Mouse (Mus musculus): ENCODE data around the gene Atxn1.

Atxn1 gene

DNA sequence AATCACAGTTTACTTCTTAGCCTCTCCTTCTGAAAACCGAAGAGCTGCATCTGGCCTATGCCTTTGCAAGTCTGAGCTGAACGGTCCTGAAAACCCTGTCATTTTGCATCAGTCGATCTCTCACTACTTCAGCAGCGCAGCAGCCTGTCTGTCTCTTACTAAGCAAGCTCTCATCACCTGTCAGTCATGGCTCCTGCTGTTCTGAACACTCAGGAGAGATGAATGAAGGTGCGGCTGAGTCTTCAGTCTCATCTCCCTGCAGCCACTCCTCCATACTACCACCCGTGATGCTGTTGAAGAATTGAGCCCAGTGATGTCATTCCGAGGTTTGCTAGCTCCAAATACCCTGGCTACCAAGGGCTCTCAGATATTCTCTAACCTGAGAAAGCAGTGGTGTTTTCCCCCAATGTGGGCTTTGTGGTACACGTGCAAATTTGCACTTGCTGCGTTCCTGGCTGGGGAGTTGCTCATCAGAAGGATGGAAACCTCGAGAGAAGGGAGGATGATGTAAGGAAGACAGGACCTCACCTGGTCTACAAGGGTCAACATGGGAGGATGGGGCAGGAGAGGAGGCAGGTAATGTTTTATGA is 313.1 kb downstream of the Atxn1 start:
- DNase-seq = no peak

DNA sequence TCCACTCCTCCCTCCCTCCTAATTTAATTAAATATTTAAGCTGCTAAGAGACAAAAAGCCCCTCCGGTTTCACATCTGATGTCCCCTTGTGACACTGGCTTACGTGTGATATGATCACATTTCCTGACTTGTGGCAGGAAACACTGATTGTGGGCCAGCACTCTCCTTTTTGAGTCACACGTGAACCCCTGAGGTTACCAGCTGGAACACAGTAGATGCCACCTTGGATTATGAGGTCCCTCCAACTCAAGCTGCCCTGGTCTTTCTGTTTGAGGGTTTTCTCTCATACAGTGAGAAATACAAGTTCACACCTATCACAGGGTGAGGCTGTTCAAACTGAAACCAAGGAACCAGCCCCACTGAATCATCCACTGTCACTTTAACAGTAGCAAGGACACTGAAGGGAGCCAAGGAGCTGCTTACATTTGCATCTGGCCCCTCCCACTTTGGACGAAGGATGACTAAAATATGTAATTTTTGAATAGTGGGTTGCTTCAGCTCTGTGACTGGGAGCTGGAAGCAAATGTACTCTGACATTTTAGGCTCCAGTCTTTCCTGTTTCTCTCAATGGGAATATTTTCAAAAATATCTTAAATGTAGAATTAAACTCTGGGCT is 315.5 kb downstream of the Atxn1 start:
- no peak for DNase-seq

DNA sequence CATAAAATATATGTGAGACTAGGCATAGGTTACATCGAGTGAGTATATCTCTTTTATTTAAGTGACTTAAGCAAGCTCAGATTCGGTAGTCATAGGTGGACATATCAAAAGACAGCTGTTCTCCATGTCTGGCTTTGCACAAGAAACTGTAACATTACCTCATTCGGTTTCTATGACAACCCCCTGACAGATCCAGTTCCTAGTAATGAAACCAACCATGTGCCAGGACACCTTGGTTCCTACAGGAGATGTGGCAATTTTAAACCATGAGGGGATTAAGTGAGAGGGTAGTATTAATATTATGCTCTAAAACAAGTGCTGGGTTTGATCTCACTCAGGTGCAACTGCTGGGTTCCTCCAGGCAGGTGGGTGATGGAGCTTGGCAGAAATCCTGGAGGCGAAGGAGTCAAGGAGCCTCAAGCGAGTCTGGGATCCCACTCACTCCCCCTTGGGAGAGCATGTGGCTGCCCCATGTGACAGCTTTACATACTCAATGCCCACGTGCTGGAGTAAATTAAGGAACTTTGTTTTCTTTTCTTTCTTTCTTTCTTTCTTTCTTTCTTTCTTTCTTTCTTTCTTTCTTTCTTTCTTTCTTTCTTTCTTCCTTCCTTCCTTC is 320.9 kb downstream of the Atxn1 start:
- no peak for DNase-seq

DNA sequence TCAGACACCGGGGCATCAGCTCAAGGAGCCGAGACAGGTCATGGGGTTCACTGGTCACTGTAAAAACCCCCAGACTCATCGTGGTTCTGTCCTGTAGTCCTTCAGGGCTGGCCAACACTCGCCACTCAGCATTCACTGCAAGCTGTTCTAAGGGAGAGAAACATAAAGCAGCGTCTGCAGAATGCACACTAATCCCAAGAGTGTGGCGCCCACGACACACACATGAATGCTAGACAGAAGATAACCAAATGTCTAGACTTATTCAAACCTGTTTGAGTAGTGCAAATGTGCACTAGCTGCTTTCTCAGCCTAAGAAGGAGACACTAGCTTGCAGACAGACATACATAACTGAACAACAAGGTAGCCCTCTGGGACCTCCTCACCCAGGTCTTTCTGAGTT is 321.9 kb downstream of the Atxn1 start:
- DNase-seq = no peak

DNA sequence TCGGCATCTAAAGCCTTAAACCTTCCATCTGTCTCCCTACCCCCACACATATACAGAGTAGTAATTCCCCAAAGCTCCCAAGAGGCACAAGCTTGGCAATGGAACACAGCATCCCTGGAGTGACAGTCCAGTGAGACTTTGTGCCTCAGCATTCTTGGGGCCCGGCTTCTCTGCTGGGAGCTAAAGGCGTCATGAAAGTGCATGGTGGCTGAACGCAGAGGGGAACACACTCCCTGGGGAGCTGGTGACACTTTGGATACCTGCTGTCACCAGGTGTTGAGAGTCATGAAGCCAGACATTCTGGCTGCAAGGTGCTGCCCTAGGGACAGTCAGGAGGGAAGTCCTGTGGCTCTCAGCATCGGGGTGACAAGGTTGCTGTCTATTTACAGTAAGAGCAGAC is 324.4 kb downstream of the Atxn1 start:
- DNase-seq = no peak

DNA sequence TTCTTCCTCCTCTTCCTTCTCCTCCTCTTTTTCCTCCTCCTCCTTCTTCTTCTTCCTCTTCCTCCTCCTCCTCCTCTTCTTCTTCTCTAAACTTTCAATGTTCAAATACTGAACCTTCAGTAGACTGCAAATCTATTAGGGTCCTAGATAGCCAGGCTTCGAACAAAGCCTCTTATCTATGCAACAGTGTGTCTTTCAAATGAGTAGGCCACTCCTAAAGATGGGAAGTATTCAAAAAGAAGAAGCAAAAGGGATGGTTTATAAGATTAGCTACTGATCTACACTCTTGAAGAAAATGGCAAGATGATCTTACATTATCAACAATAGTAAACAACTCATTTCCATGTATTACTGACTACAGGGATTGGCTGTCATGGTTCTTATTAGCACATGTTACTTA is 326.5 kb downstream of the Atxn1 start:
- DNase-seq = no peak

DNA sequence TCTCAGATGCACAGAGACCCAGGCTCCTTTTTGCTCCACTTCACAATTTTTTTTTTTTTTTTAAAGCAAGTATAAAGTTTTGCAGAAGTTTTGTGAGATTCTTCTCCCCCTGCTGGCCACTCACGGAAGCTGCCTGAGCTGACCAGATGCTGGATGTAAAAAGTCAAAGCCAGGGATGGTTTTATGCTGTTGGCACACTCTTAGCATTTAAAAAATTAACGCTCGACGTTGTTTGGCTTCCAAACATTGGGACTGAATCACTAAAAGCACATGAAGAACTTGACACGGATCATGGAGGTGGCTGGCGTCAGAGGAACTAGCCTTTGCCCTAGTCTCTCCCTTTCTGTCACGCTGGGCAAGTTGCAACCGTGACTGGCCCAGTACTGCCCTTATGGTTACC is 327.5 kb downstream of the Atxn1 start:
- DNase-seq = peak; percentile 9

DNA sequence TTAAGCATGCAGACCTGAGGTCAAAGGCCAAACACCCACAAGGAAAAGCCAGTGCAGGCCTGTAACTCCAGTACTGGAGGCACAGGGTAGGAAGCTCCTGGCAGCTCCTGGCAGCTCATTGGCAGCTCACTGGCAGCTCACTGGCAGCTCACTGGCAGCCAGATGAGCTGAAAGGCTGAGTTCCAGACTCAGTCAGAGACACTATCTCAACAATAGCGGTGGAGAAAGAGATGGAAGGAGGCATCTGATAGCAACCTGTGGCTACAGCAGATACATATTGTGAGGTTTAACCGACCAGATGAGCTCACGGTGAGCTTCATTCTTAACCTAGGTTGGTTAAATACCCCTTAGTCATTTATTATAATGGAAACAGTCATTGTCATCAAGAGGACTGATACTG is 328.4 kb downstream of the Atxn1 start:
- DNase-seq = no peak

DNA sequence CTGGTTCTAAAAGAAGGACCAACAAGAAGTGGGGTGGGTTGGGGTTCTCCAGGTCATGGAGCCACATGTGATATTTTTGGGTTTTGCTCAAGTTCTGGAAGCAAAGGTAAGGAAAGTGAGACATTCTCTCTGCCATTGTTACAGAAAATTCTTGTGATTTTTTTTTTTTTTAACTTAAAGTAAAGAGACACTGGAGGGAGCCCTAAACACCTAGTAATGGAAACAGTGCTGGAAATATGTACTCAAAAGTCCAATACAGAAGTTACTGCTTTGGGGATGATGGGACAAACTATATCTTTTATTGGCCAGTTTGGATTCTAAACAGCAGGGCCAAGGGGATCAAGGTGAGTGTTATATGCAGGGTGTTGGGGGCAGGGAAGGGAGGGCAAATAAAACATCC is 330.9 kb downstream of the Atxn1 start:
- DNase-seq = no peak

DNA sequence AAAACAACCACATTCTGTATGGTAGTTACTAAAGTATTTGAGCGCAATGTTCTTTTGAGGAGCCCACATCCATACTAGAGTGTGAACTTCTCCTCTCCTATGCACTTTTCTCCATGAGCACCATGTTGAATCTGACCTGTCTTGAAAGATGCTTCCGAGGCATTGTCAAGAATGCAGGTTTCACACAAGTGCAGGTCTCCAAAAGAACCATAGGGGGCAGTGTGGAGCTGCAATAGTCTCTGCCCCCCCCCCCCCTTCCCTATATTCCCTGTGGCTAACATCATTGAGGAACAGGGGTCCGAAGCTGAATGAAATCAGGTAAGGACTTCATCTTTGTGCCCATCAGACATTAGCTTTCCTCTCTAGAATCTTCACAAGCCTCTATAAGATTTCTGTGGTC is 332.7 kb downstream of the Atxn1 start:
- no peak for DNase-seq

DNA sequence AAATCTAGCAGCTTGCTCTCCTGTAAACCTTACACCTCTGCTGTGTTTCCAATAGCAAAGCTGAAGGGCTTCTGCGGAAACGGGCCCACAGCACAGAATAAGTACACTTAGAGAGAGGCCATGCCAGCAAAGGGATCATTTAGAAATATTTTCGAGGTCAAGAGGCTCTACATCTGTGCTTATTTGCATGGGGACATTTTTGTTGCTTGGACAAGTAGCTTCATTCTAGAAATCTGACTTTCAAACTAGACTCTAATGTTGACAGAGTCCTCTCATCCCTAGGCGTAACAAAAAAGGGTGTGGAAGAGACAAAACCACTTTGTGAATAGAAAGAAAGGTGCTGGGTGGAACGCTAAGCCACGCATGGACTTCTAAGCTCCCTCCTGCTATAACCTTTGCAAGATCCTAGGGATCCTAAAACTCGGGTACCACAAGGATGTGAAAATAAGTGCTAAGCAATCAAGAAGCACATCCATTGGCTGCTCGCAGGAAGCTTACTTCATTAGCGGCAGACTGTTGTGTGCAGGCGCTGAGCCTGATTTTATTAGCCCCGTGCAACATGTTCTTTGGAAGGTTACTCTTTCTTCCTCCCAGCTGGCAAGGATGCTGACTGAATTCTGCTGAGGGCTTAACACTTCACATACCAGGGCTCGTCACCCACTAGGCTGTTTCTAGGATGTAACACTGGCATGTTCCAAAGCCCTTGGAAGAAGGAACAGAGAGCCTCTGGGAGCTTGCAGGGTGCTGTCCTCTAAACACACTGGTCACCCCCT is 334.1 kb downstream of the Atxn1 start:
- DNase-seq = no peak

DNA sequence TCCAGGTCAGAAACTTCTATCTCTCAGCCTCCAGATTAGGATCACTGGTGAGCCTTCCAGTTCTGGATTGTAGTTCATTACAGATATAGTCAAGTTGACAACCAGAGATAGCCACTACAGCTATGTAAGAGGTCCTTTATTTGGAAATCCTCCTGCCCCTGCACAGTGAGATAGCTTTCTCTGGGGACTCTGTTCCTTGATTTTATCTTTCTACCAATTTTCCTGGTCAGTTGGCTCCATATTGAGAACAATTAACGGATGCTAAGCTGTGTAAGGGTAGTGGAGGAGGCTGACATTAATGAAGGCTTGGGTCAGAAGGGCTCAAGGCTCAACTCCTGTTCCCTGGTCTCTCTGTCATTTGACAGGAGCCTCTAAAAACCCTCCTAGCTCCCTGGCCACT is 335.1 kb downstream of the Atxn1 start:
- no peak for DNase-seq

DNA sequence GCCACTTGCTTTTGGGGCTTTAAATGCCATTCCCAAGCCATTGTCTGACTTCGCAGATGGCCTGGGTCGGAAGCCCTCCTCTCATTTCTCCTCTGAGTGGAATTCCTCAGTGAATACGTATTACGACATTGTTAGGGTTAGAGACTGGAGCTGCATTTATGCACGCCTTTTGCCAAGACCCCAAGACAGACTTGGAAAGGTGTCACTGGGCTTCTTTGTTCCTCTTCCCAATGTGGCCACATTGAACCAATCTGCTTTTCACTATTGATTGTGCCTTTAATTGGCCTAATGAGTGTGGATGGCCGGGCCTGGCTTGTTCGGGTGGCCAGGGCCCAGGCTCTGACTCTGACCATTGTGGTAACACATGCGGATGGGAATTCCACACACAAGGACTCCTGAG is 336.5 kb downstream of the Atxn1 start:
- DNase-seq = no peak

DNA sequence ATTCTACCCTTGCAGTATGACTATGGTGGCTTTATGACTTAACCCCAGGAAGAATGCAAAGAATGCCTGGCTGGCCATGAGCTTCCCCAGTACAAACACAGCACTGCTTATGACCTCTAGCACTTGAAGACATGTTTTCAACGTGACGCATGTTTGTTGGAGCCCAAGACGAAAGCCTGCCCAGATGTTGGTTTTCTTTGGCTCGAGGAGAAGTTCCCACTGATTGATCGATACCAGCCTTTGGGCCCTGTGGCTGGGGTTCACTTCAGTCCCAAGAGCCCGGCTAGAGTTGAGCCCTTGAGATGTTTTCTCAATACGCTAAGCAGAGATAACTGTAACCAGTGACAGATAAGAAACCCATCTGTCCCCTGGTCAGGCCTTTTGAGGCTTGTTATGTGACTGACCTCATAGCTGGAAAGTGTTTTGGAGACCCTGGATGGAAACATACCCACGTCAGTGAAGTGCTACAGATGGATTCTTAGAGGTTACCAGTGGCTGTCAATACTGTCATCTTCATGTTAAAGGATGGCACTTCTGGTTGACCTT is 337.5 kb downstream of the Atxn1 start:
- DNase-seq = no peak

DNA sequence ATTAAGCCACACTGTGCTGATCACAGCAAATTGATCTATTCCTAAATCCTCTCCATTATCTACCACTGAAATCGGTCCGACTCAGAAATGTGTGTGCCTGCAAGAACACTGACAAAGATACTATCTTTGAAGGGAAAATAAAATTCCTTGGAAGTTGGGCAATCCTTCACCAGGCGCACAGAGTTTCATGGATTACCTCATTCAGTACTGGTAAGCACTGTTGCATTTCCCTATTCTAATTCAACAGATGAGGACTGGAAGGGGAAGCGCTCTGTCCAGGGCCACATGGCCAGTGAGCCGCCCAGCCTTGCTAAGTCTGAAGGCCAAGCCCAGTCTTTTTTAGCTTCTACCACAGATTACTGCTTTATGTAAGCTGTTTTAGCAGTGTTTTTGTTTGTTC is 339.1 kb downstream of the Atxn1 start:
- no peak for DNase-seq

DNA sequence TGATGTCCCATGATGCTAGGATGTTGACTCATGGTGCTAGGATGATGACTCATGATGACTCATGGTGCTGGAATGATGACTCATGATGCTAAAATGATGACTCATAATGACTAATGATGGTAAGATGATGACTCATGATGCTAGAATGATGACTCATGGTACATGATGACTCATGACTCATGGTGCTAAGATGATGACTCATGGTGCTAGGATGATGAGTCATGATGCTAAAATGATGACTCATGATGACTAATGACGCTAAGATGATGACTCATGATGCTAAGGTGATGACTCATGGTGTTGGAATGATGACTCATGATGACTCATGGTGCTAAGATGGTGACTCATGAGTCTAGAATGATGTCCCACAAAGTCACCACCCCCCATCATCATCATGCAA is 341.0 kb downstream of the Atxn1 start:
- no peak for DNase-seq

DNA sequence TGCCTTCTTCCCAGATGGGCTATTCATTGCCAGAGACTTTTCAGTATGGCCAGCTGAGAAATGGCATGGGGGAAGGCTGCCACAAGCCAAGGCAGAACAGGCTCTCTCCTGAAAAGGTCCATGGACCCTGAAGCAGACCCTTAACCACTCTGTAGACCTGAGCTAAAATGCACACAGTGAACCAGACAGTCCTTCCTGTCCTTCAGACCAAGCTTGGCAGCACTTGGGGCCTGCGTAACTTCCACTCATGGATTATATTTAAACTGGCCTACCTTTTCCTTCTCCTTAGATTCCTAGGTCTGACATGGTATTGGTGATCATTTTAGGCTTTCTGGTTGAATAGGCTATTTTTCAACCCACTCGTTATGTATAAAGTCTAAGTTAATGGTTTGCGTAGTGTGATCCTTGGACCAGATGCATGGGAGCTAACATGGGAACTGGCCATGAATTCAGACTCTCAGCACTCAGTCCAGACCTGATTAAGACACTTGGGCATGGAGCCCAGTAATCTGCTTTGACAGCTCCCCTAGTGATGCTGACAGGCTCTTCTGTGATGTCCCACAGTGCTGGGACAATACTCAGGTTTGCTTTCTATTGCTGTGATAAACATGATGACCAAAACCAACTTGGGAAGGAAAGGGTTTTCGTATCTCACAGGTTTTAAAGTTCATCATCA is 341.8 kb downstream of the Atxn1 start:
- DNase-seq = peak; percentile 20

DNA sequence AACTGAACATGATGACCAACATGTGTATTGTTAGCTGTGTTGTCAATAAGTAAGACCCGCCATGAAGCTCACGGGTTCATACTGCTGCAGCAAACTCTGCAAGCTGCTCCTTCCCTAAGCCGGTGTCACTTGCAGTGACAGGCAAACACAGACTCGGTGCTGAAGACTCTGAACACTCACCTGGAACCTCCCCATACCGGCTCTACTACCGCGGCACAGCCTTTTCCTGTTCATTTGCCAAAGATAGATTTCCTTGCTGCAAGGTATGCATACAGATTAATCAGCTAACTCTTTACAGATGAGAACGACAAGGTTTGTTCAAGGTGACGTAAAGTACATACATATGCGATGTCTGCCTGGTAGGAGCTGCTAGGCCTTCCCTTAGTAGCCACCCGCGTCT is 344.1 kb downstream of the Atxn1 start:
- DNase-seq = no peak

DNA sequence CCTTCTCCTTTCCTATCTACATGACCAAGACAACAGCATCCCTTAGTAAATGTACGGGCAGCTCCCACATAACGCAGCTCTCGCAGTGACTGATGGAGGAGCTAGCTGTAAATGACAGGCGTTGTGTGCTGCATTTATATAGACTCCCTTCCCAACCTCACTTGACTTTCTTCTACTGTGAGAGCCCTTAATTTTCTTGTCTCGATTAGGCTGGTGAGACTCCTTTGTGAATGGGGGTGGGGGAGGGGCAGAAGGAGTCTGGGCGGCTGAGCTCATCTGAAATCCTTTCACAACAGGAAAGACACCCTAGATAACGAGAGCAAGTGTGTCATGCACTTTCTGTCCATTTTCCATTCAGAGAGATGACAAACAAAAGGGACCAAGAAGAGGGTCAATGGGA is 344.5 kb downstream of the Atxn1 start:
- DNase-seq = no peak

DNA sequence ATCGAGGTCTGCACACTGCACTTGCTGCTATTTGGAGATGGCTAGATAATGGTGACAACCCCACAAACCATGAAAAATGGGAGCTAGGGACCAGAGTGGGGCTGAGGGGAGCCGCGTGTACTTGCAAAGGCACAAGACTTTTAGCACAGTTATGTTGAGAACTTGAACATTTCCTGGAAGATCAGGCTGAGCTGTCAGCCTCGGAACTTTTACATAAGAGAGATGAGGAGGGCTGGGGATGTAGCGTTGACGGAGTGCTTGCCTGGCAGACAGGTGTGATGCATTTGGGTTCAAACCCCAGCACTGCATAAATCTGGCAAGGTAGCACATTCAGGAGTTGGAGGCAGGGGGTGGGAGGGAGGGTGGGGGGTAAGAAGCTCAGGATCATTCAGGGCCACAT is 346.8 kb downstream of the Atxn1 start:
- no peak for DNase-seq

DNA sequence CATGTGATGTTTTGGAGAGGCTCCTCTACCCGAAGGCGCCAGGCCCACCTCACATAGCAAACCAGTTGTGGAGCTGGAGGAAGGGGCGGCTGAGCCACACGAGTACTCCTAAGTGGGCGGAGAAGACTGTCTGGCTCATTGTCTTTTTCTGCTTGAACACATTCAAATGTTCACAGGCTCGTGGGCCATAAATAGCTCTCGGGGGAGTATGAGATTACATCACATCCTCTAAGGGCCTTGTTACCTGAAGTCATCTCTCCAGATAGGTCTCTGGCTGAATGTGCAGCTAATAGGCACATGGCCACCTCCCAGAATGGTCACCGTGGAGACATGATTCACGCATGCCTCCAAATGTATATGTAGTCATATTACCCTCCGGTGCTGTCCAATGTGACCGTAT is 350.0 kb downstream of the Atxn1 start:
- no peak for DNase-seq

DNA sequence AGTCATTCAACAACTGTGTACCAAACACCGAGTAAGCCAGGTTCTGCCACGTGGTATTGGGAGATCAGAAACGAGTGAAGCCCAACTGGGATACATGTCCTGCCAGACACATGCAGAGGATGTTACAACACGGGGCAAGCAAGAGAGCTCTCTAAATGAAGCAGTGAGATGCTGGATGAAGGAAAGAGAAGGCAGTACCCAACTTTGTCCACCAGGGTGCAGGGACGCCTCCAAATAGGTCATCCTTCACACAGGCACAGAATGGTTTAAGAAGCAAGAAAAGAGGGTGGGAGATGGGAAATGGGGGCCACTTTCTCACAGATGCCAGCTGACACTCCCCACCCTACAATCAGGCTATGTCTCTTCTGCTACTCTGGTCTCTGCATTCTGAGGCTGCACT is 351.5 kb downstream of the Atxn1 start:
- DNase-seq = peak; percentile 14

DNA sequence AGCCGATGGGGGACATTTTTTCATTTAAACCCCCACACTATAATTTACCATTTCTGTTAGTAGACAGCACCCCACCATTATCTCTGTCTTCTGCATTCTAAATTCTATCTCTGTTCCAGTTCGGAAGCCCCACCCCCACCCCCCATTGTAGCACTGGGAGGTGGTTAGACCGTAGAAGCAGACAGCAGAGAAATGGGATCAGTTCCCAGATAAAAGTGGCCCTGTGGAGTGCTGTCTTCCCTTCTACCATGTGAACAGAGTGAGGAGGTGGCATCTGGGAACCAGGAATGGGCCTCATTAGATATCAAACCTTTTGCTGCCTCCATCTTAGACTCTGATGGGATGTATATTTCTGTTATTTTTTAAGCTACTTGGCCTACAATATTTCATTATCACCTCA is 353.3 kb downstream of the Atxn1 start:
- no peak for DNase-seq
